Mouse (Mus musculus) olfactory bulb, adult 2 months (tissue): ENCODE measurements around the gene Gng3.
A peak's percentile ranks its signal among the peaks of the same experiment; 100 is the strongest.

Experiments used
- CTCF ChIP-seq: fragments of 200-500 bp; IDR thresholded peaks from 2 replicates; pipeline ENCODE4 v1.5.1; 2012; ENCODE audit warnings: low read depth, mild to moderate bottlenecking, low read length, moderate library complexity; ENCODE audit not compliant: insufficient read depth
- POLR2A ChIP-seq: fragments of 200-500 bp; IDR thresholded peaks from 2 replicates; pipeline ENCODE4 v1.6.1; 2012; ENCODE audit warnings: mild to moderate bottlenecking, low read depth, low read length, moderate library complexity; ENCODE audit not compliant: insufficient read depth

GRCm38 (mm10) chr19:8837251-8837791, 1.7 kb downstream of the Gng3 start, which contains the start of gene Bscl2:
- TF ChIP-seq POLR2A (peak; percentile 53; the same call in 1 of the 2 replicates), CTCF (peak; percentile 63)
